Mouse (Mus musculus): ENCODE results near the gene Spryd4.
"Not testable (repeated sequence)": the region's sequence is repeated elsewhere in the genome, so short reads cannot be mapped to it uniquely, and the experiment has no call there.

The Spryd4 gene

DNA sequence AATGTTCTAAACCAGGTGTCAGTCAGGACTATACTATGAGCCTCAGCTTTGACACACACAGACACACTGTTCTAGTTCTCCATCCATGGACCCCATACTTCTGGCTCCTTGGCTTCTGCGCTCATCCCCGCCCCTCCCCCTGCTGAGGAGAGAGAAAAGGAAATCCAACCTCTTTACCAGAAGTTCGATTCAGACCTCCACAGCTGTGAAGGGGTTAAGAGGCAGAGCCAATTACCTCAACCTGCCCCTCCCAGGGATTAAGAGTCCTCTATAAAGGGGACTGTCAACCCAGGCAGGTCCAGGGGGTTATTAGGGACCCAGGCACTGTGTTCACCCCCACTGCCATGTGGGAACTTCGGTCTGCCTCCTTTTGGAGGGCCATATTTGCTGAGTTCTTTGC, 13.9 kb upstream of the Spryd4 start, which contains the start of gene Mip:
TSS of gene Mip (plus strand) at position 301 of the 400 bp plus-strand sequence.
- DNase-seq (ENCODE audit: low read depth, low spot score), result no peak

DNA sequence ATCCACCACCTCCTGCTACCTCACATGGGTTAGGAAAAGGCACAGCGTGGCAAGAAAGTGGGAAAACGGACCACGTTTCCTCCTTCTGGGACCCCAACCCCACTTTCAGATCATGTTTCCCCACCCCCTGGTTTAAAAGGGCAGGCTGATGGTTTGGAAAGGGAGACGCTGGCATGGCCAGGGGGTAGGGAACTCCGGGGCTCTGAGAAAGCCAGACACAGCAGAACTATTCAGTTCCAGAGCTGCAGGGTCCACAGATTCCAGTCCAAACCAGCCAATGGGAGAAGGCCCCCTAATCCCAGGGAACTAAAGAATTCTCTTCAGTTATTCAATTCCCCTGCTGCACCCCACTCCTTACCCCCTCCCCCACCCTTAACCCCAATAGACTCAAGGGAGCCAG, 13.5 kb upstream of the Spryd4 start:
- DNase-seq (ENCODE audit: low read depth, low spot score), result no peak

DNA sequence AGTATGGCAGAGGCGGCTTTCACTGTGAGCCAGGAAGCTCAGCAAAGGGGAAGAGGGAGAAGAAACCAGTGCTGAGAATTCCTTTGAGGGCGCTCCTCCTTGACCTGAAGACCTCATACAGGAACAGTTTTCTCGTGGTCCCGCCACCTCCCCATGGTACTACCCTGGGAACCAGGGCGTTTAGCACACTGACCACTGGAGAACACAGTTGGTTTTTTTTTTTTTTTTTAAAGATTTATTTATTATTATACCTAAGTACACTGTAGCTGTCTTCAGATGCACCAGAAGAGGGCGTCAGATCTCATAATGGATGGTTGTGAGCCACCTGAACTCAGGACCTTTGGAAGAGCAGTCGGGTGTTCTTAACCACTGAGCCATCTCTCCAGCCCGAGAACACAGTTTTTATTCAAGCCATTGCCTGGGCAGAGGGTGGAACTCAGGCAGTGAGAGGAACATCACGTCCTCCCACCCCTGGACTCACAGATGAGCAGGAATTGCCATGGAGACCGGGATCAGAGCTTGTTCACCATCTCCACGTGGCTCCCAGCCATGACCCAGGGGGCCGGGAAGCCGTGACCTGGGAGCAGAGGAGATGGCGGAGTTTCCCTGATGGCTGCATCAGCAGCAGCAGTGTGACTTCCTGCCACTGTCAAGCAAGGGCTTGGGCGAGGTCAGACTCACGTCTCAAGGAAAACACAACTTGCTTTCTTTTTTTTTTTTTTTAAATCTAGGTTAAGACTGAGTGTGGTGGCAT, 10.1 kb upstream of the Spryd4 start:
- DNase-seq (ENCODE audit: low read depth, low spot score), result no peak

DNA sequence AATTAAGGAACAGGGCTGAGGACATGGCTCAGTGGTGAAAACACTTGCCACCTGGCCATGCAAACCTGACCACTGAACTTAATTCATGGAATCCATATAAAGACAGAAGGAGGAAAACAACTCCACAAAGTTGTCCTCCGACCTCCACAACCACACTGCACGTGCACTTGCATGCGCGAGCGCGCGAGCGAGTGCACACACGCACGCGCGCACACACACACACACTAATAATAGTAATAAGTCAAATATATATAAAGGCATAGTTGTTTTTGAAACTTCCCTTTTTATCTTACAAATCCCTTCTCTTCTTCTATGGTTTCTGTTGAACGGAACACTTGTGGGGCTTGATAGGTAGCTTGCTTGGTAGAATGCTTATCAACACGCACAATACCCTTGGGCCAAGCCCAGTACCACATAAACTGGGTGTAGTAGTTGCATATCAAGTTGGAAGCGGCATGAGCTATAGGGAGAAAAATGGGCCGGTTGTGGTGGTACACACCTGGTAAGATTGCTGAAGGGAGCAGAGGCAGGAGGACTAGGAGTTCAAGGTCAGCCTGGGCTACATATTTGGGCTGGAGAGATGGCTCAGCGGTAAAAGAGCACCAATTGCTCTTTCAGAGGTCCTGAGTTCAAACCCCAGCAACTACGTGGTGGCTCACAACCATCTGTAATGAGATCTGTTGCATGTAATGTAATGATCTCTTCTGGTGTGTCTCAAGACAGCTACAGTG, 6.9 kb upstream of the Spryd4 start:
- no peak for DNase-seq (ENCODE audit: low read depth, low spot score)

DNA sequence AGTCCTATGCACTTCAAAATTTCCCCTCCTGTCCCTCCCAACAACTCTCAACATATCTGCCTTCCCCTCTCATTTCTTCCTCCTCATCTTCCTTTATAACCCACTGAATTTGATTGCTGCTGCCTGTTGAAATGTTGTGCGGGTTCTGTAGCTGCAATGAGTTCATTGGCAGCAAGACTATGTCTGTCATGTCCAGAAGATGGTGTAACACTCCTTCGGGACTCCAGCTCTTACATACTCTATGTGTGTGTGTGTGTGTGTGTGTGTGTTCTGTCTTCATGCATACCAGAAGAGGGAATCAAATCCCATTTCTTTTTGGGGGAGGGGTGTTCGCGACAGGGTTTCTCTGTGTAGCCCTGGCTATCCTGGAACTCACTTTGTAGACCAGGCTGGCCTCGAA, 3.4 kb upstream of the Spryd4 start:
- DNase-seq (ENCODE audit: low read depth, low spot score), result no peak

DNA sequence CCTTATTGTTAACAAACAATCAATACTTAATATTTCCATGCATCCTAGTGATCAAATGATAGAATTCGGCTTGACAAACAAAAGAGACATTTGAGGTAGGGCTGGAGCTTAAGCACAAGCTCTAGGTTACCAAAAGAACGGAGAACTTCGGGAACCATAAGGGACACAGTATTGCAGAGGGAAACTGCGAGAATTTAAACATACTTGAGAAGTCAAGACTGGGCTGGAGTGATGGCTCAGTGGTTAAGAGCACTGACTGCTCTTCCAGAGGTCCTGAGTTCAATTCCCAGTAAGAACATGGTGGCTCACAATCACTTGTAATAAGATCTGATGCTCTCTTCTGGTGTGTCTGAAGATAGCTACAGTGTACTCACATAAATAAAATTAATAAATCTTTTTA, 2.5 kb upstream of the Spryd4 start:
- DNase-seq (ENCODE audit: low read depth, low spot score), result not testable (repeated sequence)

DNA sequence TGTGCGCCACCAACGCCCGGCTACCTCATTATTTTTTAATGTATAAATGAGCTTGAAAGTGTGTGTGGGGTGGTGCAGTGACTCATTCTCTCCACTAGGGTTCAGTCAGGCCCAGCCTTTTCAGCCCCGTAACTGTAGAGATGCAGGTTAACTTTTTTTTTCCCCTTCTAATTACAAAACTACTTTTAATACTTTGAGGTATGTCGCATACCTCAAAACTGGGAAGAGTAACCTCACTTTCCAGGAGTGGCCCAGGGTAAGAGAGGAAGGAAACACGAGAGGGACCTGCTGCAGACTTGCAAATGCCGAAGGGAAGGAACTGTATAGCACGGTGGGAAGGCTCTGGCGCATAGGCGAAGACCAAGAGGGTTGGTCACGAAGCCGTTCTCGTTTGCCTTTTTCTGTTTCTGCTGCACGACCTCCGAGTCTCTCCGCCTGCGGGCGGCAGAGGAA, 1.3 kb upstream of the Spryd4 start:
- DNase-seq (ENCODE audit: low read depth, low spot score), result no peak

DNA sequence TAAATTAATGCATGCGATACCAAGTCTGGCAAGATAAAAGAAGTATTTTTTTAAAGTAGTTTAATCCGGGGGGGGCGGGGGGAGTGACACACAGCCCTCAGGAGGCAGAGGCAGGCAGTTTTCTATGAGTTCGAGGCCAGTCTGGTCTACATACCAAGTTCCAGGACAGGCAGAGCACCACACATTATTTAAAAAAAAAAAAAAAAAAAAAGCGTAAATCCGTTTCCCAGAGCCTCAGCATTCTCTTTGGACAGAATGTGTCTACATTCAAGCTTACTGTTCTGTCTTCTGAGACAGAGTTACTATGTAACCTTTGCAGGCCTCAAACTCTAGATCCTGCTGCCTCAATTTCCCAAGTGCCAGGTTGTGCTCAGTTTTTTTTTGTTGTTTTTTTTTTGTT, 541 bp upstream of the Spryd4 start:
- DNase-seq (ENCODE audit: low read depth, low spot score), result no peak

DNA sequence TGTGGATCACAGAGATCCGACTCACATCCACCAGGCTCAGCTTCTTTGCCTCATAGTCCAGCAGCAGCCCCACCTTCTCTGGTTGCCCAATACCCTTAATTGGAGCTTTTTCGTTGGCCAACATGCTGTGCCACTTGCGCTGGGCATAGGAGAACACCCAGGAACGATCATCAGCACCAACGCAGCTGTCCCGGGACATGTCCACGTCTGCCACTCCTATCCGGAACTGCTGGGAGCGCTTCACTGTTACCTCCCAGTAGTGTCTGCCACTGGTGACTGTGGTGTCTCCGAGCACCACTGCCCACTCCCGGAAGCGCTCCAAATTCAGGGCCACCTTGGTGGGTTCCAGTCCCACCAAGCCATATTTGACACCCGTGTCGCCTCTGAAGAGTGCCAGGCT, 653 bp downstream of the Spryd4 start:
- no peak for DNase-seq (ENCODE audit: low read depth, low spot score)

DNA sequence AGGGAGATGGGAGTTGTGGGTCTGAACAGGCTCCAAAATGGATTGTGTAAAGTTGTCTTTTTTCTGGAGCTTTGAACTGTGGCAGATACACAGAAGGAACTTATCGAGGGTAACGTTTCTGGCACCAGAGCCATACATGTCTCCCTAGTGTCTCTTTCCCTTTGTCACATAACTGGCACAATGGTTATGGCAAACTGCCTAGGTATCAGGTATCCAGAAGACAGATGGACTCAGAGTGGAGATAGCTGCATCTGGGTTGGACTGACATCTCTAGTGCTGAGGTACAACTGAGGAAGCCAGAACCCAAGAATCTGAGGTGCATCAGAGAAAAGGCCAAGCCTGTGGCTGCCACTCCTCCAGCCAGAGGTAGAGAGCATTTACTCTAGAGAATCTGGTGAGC, 1.5 kb downstream of the Spryd4 start:
- no peak for DNase-seq (ENCODE audit: low read depth, low spot score)

DNA sequence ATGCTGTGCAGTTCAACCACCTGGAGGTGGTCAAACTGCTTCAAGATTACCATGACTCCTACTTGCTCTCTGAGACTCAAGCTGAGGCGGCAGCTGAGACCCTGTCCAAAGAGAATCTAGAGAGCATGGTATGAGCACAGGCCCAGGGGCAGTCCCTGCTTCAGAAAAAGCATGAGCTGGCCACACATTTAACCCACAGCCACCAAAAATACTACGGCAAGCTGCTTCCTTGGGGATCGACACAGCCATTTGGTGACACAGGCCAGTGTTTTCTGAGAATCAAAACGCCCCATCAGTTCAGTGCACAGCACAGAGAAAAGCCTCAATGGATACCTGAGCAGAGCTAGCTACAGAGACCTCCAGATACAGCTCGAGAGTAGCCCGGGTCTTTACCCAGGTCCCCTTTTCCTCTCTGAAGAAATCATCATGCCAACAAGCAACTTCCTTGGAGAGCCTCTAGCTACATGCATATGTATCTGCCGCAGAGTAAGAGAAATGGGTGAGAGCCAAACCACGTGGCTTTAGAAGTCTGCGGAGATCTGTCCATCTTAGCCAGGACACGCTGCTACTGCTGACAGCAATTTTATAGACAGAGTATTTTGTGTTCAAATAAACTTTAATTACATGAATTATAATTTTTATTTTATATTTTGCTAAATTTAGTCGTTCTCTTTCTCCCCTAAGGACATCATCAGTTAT, 2.1 kb downstream of the Spryd4 start:
- DNase-seq (ENCODE audit: low read depth, low spot score), result no peak

DNA sequence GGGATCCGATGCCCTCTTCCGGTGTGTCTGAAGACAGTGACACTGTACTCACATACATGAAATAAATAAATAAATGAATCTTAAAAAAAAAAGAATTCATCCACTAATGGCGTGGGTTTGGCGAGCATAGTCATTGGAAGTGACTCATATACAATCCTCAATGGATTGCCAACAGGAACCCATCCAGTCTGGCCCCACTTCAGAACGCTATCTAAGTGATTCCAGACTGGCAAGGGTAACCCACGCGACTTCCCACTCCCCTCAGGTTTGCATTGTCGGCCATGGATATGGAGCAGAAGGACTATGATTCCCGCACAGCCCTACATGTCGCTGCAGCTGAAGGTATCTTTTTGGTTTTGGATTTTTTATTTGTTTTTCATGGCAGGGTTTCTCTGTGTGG, 3.3 kb downstream of the Spryd4 start:
- no peak for DNase-seq (ENCODE audit: low read depth, low spot score)

DNA sequence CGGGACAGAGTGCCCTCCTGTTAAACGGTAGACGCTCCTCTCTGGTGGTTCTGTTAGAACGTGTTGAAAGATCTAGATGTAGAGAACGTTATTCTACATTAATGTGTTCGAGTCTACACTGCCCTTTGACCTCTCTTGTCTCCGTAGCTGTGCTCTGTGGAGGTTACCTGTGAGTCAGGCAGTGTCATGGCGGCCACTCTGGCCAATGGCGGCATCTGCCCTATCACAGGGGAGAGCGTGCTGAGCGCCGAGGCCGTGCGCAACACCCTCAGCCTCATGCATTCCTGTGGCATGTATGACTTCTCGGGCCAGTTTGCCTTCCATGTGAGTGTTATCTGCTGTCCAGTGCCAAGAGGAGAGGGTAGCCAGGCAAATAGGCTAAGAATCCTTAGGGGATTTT, 6.7 kb downstream of the Spryd4 start:
- no peak for DNase-seq (ENCODE audit: low read depth, low spot score)

DNA sequence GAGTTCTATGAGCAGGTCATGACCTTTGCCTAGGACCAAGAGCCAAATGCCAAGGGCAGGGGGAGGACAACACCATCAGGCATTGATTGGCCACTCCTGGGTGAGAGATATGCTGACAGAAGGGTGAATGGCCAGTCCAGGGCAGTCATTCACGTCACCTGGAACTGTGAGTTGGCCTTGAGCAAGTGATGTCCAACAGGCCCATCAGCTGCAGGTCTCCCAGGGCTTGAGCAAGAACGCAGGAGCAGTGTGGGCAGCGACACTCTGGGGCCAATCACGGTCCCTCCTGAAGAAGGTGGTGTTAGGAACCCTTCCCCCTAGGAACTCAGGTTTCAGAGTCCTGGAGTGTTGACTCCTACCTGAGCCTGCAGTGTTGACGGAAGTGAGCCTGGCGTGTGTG, 9.8 kb downstream of the Spryd4 start:
- no peak for DNase-seq (ENCODE audit: low read depth, low spot score)

DNA sequence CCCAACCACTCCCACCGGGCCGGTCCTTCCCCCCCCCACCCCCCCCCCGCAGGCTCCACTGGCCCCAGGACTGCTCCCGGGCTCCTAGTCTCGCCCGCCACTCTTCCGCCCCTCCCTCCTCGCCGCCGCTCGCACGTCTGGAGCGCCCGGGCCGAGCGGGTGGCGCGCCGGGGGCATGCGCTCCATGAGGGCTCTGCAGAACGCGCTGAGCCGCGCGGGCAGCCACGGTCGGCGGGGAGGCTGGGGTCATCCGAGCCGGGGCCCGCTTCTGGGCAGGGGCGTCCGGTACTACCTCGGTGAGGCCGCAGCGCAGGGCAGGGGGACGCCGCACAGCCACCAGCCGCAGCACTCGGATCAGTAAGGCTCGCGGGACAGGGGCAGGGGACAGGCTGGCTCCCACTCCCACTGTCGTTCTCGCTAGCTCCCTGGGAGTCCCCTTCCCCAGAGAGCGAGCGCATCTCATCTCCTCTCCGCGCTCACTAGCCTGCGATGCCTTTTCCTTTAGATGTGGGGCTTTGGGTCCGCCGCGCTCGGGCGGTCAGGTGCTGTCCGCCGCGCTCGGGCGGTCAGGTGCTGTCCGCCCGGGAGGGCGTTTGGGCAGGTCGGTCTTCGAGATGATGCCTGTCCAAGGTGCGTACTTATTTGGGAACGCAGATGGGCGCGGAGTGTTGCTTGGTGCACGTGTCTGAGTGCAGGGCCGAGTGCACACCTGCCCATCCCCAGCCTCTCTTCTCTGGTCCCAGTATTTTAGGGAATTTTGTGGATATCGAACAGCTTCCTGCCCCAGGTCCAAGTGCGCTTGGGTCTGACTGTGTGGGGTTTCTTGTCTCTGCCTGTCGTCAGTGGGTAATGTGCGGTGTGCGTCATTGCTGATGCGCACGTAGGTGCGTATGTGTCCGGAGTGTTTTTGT, 16.8 kb downstream of the Spryd4 start:
- peak; percentile 54 for DNase-seq (ENCODE audit: low read depth, low spot score)

DNA sequence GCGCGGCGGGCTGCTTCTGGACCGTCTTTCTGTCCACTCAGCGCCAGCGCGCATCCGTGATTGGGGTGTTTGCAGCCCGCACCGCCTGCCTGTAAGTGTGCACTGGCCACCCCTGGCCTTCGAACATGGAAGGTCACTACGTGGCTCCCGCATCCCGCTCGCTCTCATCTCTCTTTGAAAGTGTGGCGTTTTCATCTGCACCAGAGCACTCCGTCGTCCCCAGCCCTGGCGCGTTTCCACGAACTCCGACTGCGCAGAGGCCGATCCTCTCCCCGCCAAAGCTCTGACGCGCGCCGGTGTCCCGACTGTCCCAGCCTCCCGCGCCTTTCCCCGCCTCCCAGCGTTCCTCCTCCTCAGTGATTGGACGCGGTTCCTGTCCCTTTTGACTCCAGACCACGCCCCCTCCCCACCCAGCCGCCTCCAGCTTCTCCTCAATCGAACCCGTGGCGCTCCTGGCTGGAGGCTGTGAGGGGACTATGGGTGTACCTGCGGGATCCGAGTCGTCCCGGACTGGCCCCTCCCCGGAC, 17.5 kb downstream of the Spryd4 start, which contains the start of gene Gls2:
TSS of gene Gls2 (plus strand) at position 434 of the 527 bp plus-strand sequence.
- DNase-seq (ENCODE audit: low read depth, low spot score), result peak; percentile 93

DNA sequence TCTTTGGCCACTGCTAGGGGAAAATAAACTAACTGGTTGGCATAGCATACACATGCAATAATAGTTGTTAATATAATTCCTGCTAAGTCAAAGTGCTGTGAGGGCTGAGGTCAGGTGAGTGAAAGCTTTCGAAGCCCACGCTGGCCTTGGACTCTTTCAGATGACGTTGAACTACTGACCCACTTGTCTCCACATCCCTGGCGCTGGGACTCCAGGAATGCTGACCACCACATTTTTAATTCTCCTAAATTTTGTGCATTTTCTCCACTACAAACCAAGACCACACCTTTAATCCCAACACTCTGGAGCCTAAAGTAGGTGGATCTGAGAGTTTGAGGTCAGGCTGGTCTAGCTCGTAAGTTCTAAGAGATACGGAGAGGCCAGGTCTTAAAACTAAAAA, 18.5 kb downstream of the Spryd4 start:
- no peak for DNase-seq (ENCODE audit: low read depth, low spot score)

DNA sequence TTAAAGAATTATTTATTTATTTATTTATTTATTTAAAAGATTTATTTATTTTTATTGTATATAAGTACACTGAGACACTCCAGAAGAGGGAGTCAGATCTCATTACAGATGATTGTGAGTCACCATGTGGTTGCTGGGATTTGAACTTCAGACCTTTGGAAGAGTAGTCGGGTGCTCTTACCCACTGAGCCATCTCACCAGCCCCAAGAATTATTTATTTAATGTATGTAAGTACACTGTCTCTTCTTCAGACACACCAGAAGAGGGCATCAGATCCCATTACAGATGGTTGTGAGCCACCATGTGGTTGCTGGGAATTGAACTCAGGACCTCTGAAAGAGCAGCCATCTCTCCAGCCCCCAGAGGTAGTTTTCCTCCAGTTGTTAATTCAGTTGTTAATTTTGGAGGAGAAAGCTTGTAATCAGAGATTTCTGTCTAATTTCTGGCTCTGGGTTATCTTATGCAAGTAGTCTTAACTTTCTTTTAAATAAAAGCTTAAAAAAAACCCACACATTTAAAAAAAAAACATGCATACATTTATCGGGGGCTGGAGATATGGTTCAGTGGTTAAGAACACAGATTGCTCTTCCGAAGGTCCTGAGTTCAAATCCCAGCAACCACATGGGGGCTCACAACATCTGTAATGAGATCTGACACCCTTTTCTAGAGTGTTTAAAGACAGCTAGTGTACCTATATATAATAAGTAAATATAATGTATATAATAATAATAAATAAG, 19.4 kb downstream of the Spryd4 start:
- DNase-seq (ENCODE audit: low read depth, low spot score), result not testable (repeated sequence)

DNA sequence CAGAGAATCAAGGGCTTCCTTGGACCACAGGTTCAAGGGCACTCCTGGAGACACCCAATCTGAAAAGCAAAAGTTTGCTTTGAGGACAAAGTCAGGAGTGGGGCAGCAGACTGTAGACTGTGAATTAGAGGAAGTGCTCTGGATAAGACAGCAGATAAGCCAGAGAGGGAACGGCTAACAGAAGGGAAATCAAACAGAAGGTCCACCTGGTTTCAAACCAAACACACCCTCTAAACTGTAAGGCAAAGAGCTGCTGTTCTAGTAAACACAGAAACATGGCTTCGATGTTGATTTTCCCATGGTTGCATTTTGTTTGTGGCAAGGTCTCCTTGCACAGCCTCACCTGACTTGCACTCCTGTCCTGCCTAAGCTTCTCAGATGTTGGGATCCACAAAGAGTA, 20.1 kb downstream of the Spryd4 start:
- no peak for DNase-seq (ENCODE audit: low read depth, low spot score)

DNA sequence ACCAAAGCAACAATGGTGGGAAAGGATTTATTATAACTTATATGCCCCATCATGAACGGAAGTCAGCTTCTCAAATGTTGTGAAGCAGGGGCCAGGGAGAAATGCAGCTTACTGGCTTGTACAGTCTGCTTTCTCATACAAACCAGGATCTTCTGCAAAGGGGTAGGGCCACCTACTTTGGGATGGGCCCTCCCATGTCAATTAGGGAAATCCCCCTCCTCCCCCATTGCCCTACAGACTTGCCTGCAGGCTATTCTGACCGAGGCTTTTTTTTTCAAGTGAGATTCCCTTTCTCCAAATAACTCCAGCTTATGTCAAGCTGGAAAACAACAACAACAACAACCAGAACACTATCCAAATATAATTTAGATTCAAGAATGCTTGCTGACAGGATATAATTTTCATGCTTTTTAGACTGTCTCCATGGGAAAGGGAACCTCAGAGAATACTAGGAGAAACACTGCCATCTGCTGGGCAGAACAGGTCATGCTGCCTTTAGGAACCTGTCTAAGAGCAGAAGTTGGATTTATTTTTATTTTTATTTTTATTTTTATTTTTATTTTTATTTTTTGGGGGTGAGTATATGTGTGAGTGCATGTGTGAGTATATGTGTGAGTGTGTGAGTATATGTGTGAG, 23.2 kb downstream of the Spryd4 start:
- DNase-seq (ENCODE audit: low read depth, low spot score), result peak; percentile 59

All from retina, postnatal 7 days (tissue).